Mouse (Mus musculus): ENCODE measurements around the gene Cript. TPM values are rescaled to one million over a fixed set of nuclear protein-coding genes. Genes with fewer than 3 reads are reported as not detected.

Cript gene
- total and polyA plus RNA-seq, 3 experiments, result 18.4 to 43.1 (median 34.8) TPM

GRCm38 (mm10) chr17:87055663-87056062 lies 30.3 kb downstream of the Cript start:
- H3K4me2 ChIP-seq (ENCODE audit: insufficient read depth, low read depth, poor library complexity, severe bottlenecking), result no peak overlapping the region
- no peaks in the 10 kb centered on the region for H3K79me2 ChIP-seq (replicated peaks; ENCODE audit: control insufficient read depth, extremely low read depth, insufficient read depth, poor library complexity, severe bottlenecking)
- H3K4me1 ChIP-seq (ENCODE audit: control insufficient read depth in 1 of 2, insufficient read depth in 2 of 2), result peaks cover 0 to 10% of the 10 kb centered on the region in 2 experiments; a peak in 2 of 4 replicates
- TF ChIP-seq ZKSCAN1 (IDR thresholded peaks at IDR 0.05; ENCODE audit: borderline replicate concordance, low read depth, low read length) (no peak), USF2 (conservative IDR thresholded peaks at IDR 0.05; ENCODE audit: low read depth, low read length) (no peak), JUN (IDR thresholded peaks at IDR 0.05; ENCODE audit: insufficient read depth, low read depth, low read length) (no peak), RAD21 (IDR thresholded peaks at IDR 0.05; ENCODE audit: low read depth, low read length) (no peak), ELF1 (IDR thresholded peaks at IDR 0.05; ENCODE audit: low read depth, low read length) (no peak), EP300 (IDR thresholded peaks at IDR 0.05; ENCODE audit: low read length) (no peak)
- dilution Hi-C loops (cut with MboI; ENCODE audit: extremely low pct_ligation_motif_present, extremely low pct_unique_long_range_greater_than_20kb, low sequenced_read_pairs), result no loop called here
- H3K27me3 ChIP-seq (replicated peaks), result no peaks in the 10 kb centered on the region
- in situ Hi-C loops (cut with MboI; ENCODE audit: low pct_ligation_motif_present, low pct_unique_long_range_greater_than_20kb, low sequenced_read_pairs), result no loop called here
- H3K36me3 ChIP-seq (replicated peaks in 1 of 2; ENCODE audit: control insufficient read depth in 1 of 2, insufficient read depth in 1 of 2, low read length in 1 of 2), result no peaks in the 10 kb centered on the region
- no peak overlapping the region for H3K27ac ChIP-seq (ENCODE audit: insufficient read depth, low read depth)
- H3K9ac ChIP-seq (ENCODE audit: insufficient read depth, low read depth), result no peak overlapping the region
- no peak for DNase-seq (ENCODE audit: extremely low read depth)
- no peak overlapping the region for H3K4me3 ChIP-seq (replicated peaks in 1 of 3; ENCODE audit: low read depth in 2 of 3, low read length in 2 of 3, poor library complexity in 1 of 3)
- H3K9me3 ChIP-seq (replicated peaks; ENCODE audit: low read length), result no peaks in the 10 kb centered on the region

- DNase-seq (ENCODE audit: extremely low read depth), result no peak
- no peak for TF ChIP-seq TCF12 (IDR thresholded peaks at IDR 0.05; ENCODE audit: low read depth, low read length)
- no peak for TF ChIP-seq ZKSCAN1 (IDR thresholded peaks at IDR 0.05; ENCODE audit: borderline replicate concordance, low read depth, low read length)
- TF ChIP-seq ZC3H11A (IDR thresholded peaks at IDR 0.05; ENCODE audit: low read depth, low read length), result no peak
- no peak for TF ChIP-seq SMC3 (IDR thresholded peaks at IDR 0.05; ENCODE audit: low read depth, low read length)
- no peak for TF ChIP-seq EP300 (IDR thresholded peaks at IDR 0.05; ENCODE audit: low read length)
- no peak for TF ChIP-seq RCOR1 (conservative IDR thresholded peaks at IDR 0.05; ENCODE audit: low read depth, low read length)
- no peak for TF ChIP-seq BHLHE40 (IDR thresholded peaks at IDR 0.05; ENCODE audit: low read depth, low read length)
- TF ChIP-seq POLR2AphosphoS2 (IDR thresholded peaks at IDR 0.05; ENCODE audit: low read depth, low read length), result no peak
- no peak for TF ChIP-seq MAFK (IDR thresholded peaks at IDR 0.05; ENCODE audit: insufficient replicate concordance, low read length)
- no peak for TF ChIP-seq ZMIZ1 (IDR thresholded peaks at IDR 0.05; ENCODE audit: low read depth, low read length)
- TF ChIP-seq ETS1 (conservative IDR thresholded peaks at IDR 0.05; ENCODE audit: low read depth, low read length), result no peak
- TF ChIP-seq MAX (IDR thresholded peaks at IDR 0.05; ENCODE audit: low read length), result no peak
- TF ChIP-seq UBTF (IDR thresholded peaks at IDR 0.05; ENCODE audit: low read depth, low read length), result no peak
- TF ChIP-seq PAX5 (IDR thresholded peaks at IDR 0.05; ENCODE audit: low read length), result no peak
- TF ChIP-seq NRF1 (IDR thresholded peaks at IDR 0.05; ENCODE audit: low read depth, low read length), result no peak
- TF ChIP-seq E2F4 (IDR thresholded peaks at IDR 0.05; ENCODE audit: insufficient replicate concordance, low read depth, low read length), result no peak
- no peak for TF ChIP-seq USF1 (IDR thresholded peaks at IDR 0.05; ENCODE audit: low read depth, low read length)
- Histone ChIP-seq H3K4me3 (replicated peaks in 1 of 3; ENCODE audit: low read depth in 2 of 3, low read length in 2 of 3, poor library complexity in 1 of 3) (no peak overlapping the region), H3K9me3 (replicated peaks; ENCODE audit: low read length) (no peaks in the 10 kb centered on the region), H3K36me3 (replicated peaks in 1 of 2; ENCODE audit: control insufficient read depth in 1 of 2, insufficient read depth in 1 of 2, low read length in 1 of 2) (no peaks in the 10 kb centered on the region), H3K9ac (ENCODE audit: insufficient read depth, low read depth) (no peak overlapping the region), H3K27me3 (replicated peaks) (no peaks in the 10 kb centered on the region), H3K27ac (ENCODE audit: insufficient read depth, low read depth) (no peak overlapping the region), H3K79me2 (replicated peaks; ENCODE audit: control insufficient read depth, extremely low read depth, insufficient read depth, poor library complexity, severe bottlenecking) (no peaks in the 10 kb centered on the region), H3K4me1 (ENCODE audit: control insufficient read depth in 1 of 2, insufficient read depth in 2 of 2) (peaks cover 0 to 10% of the 10 kb centered on the region in 2 experiments; a peak in 2 of 4 replicates), H3K4me2 (ENCODE audit: insufficient read depth, low read depth, poor library complexity, severe bottlenecking) (no peak overlapping the region)
- dilution Hi-C loops (cut with MboI; ENCODE audit: extremely low pct_ligation_motif_present, extremely low pct_unique_long_range_greater_than_20kb, low sequenced_read_pairs), result no loop called here
- in situ Hi-C loops (cut with MboI; ENCODE audit: low pct_ligation_motif_present, low pct_unique_long_range_greater_than_20kb, low sequenced_read_pairs), result no loop called here
Measured at GRCm38 (mm10) chr17:87056761-87057160, 31.4 kb downstream of the Cript start.
